Mouse (Mus musculus) megakaryocyte, embryonic 14.5 days (primary cell): ENCODE measurements at regions not wholly inside any gene's neighbourhood (a gene's known extent, or its start where the extent isn't known, plus 50 kb on each side); places are given as distances from the start of the nearest gene placed in this dataset.
"Not testable (repeated sequence)": the region's sequence is repeated elsewhere in the genome, so short reads cannot be mapped to it uniquely, and the experiment has no call there.

Source experiments
- H3K27me3 ChIP-seq: replicated peaks from 2 replicates; pipeline ENCODE3; 2012; ENCODE audit warnings: inconsistent platforms
- H3K36me3 ChIP-seq: replicated peaks from 2 replicates; pipeline ENCODE3; 2012; ENCODE audit warnings: low read length, inconsistent platforms, mixed read lengths
- H3K4me1 ChIP-seq: 2 replicates; pipeline ENCODE4 v1.6.1; 2012; ENCODE audit warnings: inconsistent platforms
- H3K4me3 ChIP-seq: replicated peaks from 2 replicates; pipeline ENCODE3; 2012; ENCODE audit warnings: moderate library complexity, mild to moderate bottlenecking, inconsistent platforms
- H3K9me3 ChIP-seq: 2 replicates; pipeline ENCODE4 v1.6.1; 2012; ENCODE audit warnings: inconsistent platforms
- FLI1 ChIP-seq: IDR thresholded peaks from 2 replicates; pipeline ENCODE4 v1.6.1; 2012; ENCODE audit warnings: low read length, inconsistent platforms, mixed read lengths
- GATA1 ChIP-seq: IDR thresholded peaks from 3 replicates; pipeline ENCODE4 v1.6.1; 2012; ENCODE audit warnings: mixed read lengths, low read length, inconsistent platforms, borderline replicate concordance

DNA sequence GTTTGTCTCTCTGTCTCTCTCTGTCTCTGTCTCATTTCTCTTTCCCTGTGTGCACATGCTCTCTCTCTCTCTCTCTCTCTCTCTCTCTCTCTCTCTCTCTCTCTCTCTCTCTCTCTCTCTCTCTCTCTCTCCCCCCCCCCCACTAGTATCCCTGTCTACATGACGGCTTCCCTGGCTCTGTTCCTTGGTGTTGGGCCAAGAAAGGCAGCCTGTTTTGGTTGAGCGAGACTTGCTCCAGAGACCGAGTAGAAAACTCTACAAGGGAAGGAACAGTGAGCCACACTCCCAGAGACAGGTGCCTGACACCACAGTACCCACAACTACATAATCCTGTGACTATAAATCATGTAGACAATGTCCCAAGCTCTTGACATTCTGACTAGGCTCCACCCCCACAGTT lies 260.0 kb upstream of the Cntnap4 start:
- H3K27me3 ChIP-seq, result no peaks in the 10 kb centered on the region
- H3K36me3 ChIP-seq, result no peaks in the 10 kb centered on the region
- H3K4me3 ChIP-seq, result no peak overlapping the region
- H3K4me1 ChIP-seq, result no peaks in the 10 kb centered on the region
- peaks cover 33% of the 10 kb centered on the region for H3K9me3 ChIP-seq
- no peak for TF ChIP-seq FLI1
- TF ChIP-seq GATA1, result no peak

DNA sequence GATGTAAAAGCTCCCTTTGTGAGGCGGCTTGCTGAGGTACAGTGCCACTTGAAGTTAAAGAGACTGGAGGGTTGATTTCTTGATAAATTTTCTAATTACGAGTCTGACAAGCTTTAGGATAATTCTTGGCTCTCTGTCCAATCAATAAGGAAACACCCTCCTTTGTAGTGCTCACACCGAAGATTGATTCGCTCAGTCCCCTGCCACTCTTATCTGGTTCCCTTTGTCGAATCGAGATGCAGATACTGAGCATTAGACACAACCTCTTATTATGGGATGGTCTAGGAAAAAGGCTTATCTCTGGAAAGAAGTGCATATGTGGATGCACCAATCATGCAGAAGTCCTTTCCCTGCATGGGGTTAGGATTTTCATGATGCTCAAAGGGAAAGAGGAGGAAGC lies 261.5 kb upstream of the Cntnap4 start:
- H3K9me3 ChIP-seq, result peaks cover 22% of the 10 kb centered on the region
- H3K36me3 ChIP-seq, result no peaks in the 10 kb centered on the region
- H3K4me3 ChIP-seq, result no peak overlapping the region
- no peaks in the 10 kb centered on the region for H3K27me3 ChIP-seq
- H3K4me1 ChIP-seq, result no peaks in the 10 kb centered on the region
- no peak for TF ChIP-seq FLI1
- no peak for TF ChIP-seq GATA1

- TF ChIP-seq GATA1 (no peak), FLI1 (no peak)
- no peak overlapping the region for H3K4me3 ChIP-seq
- peaks cover 65% of the 10 kb centered on the region for H3K9me3 ChIP-seq
- H3K36me3 ChIP-seq, result no peaks in the 10 kb centered on the region
- H3K4me1 ChIP-seq, result no peaks in the 10 kb centered on the region
- H3K27me3 ChIP-seq, result no peaks in the 10 kb centered on the region
These were observed 272.8 kb upstream of the Cntnap4 start for GRCm38 (mm10) chr8:112297021-112297420.

DNA sequence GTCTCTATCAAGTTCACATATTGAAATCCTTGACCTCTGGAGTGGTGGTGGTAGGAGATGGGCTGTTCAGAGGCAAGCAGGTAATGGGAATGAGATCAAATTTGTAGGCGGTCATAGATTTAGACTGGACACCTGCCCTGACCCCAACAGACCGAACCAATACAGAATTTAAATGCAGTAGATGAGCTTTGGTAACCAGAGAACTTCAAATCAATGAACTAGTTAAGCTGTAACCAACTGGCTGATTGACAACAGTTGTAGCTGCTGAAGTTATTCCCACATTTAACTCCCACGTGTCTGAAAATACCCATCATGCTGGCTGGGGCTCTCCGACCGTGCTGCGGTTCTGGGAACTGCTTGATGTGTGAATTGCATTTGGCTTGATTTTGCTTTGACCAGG lies 268.5 kb upstream of the Gm6793 start:
- TF ChIP-seq GATA1 (no peak), FLI1 (no peak)
- H3K9me3 ChIP-seq, result peaks cover 62% of the 10 kb centered on the region

GRCm38 (mm10) chr8:112269598-112269997 lies 254.8 kb upstream of the Gm6793 start:
- H3K9me3 ChIP-seq, result peaks cover 28% of the 10 kb centered on the region
- no peak overlapping the region for H3K4me3 ChIP-seq
- no peaks in the 10 kb centered on the region for H3K4me1 ChIP-seq
- no peaks in the 10 kb centered on the region for H3K36me3 ChIP-seq
- TF ChIP-seq GATA1, result no peak
- TF ChIP-seq FLI1, result no peak
- H3K27me3 ChIP-seq, result no peaks in the 10 kb centered on the region

More for the DNA sequence above, 268.5 kb upstream of the Gm6793 start:
- H3K4me3 ChIP-seq, result no peak overlapping the region
- H3K36me3 ChIP-seq, result no peaks in the 10 kb centered on the region
- H3K4me1 ChIP-seq, result no peaks in the 10 kb centered on the region
- H3K27me3 ChIP-seq, result no peaks in the 10 kb centered on the region

GRCm38 (mm10) chr8:112269214-112269566 lies 254.4 kb upstream of the Gm6793 start:
- Histone ChIP-seq H3K4me1 (no peaks in the 10 kb centered on the region), H3K36me3 (no peaks in the 10 kb centered on the region), H3K27me3 (no peaks in the 10 kb centered on the region), H3K9me3 (peaks cover 29% of the 10 kb centered on the region), H3K4me3 (no peak overlapping the region)
- TF ChIP-seq FLI1 (no peak), GATA1 (no peak)

GRCm38 (mm10) chr8:112268544-112269213 lies 253.8 kb upstream of the Gm6793 start:
- no peaks in the 10 kb centered on the region for H3K4me1 ChIP-seq
- no peaks in the 10 kb centered on the region for H3K27me3 ChIP-seq
- TF ChIP-seq GATA1, result no peak
- no peak for TF ChIP-seq FLI1
- H3K4me3 ChIP-seq, result no peak overlapping the region
- no peaks in the 10 kb centered on the region for H3K36me3 ChIP-seq
- H3K9me3 ChIP-seq, result peaks cover 33% of the 10 kb centered on the region

GRCm38 (mm10) chr8:112257922-112258475 lies 243.2 kb upstream of the Gm6793 start:
- Histone ChIP-seq H3K36me3 (no peaks in the 10 kb centered on the region), H3K4me3 (no peak overlapping the region), H3K27me3 (no peaks in the 10 kb centered on the region), H3K4me1 (no peaks in the 10 kb centered on the region), H3K9me3 (peaks cover 26% of the 10 kb centered on the region)
- TF ChIP-seq FLI1, result no peak

GRCm38 (mm10) chr8:112257311-112257894 lies 242.6 kb upstream of the Gm6793 start:
- Histone ChIP-seq H3K9me3 (peaks cover 24% of the 10 kb centered on the region), H3K4me3 (no peak overlapping the region), H3K27me3 (no peaks in the 10 kb centered on the region), H3K36me3 (no peaks in the 10 kb centered on the region), H3K4me1 (no peaks in the 10 kb centered on the region)
- TF ChIP-seq GATA1 (no peak), FLI1 (no peak)

DNA sequence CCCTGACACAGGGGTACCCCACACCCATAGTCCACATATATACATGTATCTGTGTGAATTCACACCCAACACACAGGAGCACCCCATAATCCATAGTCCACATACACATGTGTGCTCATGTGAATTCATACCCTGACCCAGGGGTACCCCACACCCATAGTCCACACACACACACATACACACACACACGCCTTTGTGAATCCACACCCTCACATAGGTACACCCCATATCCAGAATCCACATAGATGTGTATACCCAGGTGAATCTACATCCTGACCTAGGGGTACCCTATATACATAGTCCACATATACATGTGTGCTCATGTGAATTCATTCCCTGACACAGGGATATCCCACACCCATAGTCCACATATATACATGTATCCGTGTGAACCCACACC lies 231.8 kb upstream of the Gm6793 start:
- H3K9me3 ChIP-seq, result peaks cover 35% of the 10 kb centered on the region
- not testable (repeated sequence) for H3K27me3 ChIP-seq, H3K36me3 ChIP-seq, H3K4me3 ChIP-seq, H3K4me1 ChIP-seq
